ENCODE assay signal across 20 mouse cellular contexts in the genomic region with DNA sequence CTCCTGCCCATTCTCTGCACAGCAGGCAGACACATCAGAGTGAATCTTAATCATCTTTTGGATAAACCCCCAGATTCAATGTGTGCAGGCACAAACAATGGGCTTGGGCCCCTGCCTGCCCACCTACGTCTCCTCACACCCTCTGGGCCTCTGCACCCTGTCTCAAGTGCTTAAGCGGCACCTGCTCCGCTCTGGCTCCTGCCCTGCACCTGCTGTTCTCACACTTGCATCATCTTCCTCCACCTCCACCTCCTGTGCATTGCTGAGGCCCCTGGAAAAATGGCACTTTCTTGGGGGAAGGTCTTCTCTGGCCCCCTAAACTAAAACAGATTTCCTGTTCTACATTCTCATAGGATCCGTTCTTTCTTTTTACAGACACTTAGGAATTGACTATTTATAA. TPM values are rescaled to one million over a fixed set of nuclear protein-coding genes. Genes with fewer than 3 reads are reported as not detected.
"Had no signal": no experiment of that assay in that cellular context is flagged by ENCODE, and none has a peak within 500 bp of the region (broad histone marks: within the 10 kb centered on the region; RNA-seq: fewer than 3 reads in every experiment).

No protein-coding gene starts in this region.

- H3K27ac ChIP-seq: kidney, embryonic 15.5 days; limb, embryonic 10.5 days; limb, embryonic 13.5 days; liver, embryonic 12.5 days; liver, embryonic 15.5 days; lung, embryonic 15.5 days; midbrain, embryonic 10.5 days; midbrain, embryonic 13.5 days; stomach, postnatal 0 days had no signal

- DNase-seq: kidney, adult 8-10 months; kidney, postnatal 14 days; kidney, postnatal 4 days; layer of hippocampus, postnatal 36 days; liver; lung, adult 18-20 months; lung, postnatal 10 days; lung, postnatal 36 days; thymus, adult 2 months; thymus, postnatal 14 days had no signal

- H3K27me3 ChIP-seq: kidney, embryonic 15.5 days; limb, embryonic 13.5 days; liver, embryonic 12.5 days; liver, embryonic 15.5 days; lung, embryonic 15.5 days; midbrain, embryonic 13.5 days had no signal

- H3K4me2 ChIP-seq: kidney, embryonic 15.5 days; limb, embryonic 13.5 days; liver, embryonic 12.5 days; liver, embryonic 15.5 days; lung, embryonic 15.5 days; midbrain, embryonic 13.5 days had no signal

- H3K4me3 ChIP-seq: kidney, embryonic 15.5 days; limb, embryonic 10.5 days; limb, embryonic 13.5 days; liver, embryonic 12.5 days; liver, embryonic 15.5 days; lung, embryonic 15.5 days; megakaryocyte, embryonic 14.5 days; midbrain, embryonic 10.5 days; midbrain, embryonic 13.5 days had no signal

RNA-seq across cellular contexts. Expression of a gene that starts 26.0 kb away (rescaled TPM):
- polyA plus RNA-seq: kidney, embryonic 15.5 days; liver, embryonic 15.5 days had no signal
